Mouse (Mus musculus): Measurements from ENCODE around the gene Capns2.
A peak's percentile ranks its signal among the peaks of the same experiment; 100 is the strongest.

The Capns2 gene

GRCm38 (mm10) chr8:92906553-92906952 is 5.3 kb downstream of the Capns2 start:
- no peak for DNase-seq (ENCODE audit: low read depth)

- DNase-seq (ENCODE audit: low read depth): no peak
Measured at GRCm38 (mm10) chr8:92908448-92908847, 7.2 kb downstream of the Capns2 start.

- no peak for DNase-seq (ENCODE audit: low read depth)
Measured at GRCm38 (mm10) chr8:92911477-92911876, 10.3 kb downstream of the Capns2 start.

GRCm38 (mm10) chr8:92913396-92913795 is 12.2 kb downstream of the Capns2 start:
- peak; percentile 40 for DNase-seq (ENCODE audit: low read depth)

- no peak for DNase-seq (ENCODE audit: low read depth)
Measured at GRCm38 (mm10) chr8:92916082-92916481, 14.9 kb downstream of the Capns2 start.

- no peak for DNase-seq (ENCODE audit: low read depth)
Measured at GRCm38 (mm10) chr8:92921768-92922167, 20.6 kb downstream of the Capns2 start.

- no peak for DNase-seq (ENCODE audit: low read depth)
Measured at GRCm38 (mm10) chr8:92928986-92929385, 27.8 kb downstream of the Capns2 start.

- DNase-seq (ENCODE audit: low read depth): peak; percentile 41
Measured at GRCm38 (mm10) chr8:92938056-92938455, 36.8 kb downstream of the Capns2 start.

GRCm38 (mm10) chr8:92949071-92949470 is 47.9 kb downstream of the Capns2 start:
- no peak for DNase-seq (ENCODE audit: low read depth)

GRCm38 (mm10) chr8:92950639-92951371 is 49.6 kb downstream of the Capns2 start:
- DNase-seq (ENCODE audit: low read depth): no peak

Data from NIH3T3 (cell line).